Mouse (Mus musculus) CD8-positive naive resting alpha-beta T cell, adult 57 days (primary cell): ENCODE measurements around the gene Slc44a2. TPM values are rescaled to one million over a fixed set of nuclear protein-coding genes. Genes with fewer than 3 reads are reported as not detected.

Experiments used
- total RNA-seq: library from RNA; stranded (reverse); gene quantifications from one replicate; pipeline ENCODE4 v1.2.4, GENCODE M21; 2023

Slc44a2 gene
- total RNA-seq: 390 TPM

DNA sequence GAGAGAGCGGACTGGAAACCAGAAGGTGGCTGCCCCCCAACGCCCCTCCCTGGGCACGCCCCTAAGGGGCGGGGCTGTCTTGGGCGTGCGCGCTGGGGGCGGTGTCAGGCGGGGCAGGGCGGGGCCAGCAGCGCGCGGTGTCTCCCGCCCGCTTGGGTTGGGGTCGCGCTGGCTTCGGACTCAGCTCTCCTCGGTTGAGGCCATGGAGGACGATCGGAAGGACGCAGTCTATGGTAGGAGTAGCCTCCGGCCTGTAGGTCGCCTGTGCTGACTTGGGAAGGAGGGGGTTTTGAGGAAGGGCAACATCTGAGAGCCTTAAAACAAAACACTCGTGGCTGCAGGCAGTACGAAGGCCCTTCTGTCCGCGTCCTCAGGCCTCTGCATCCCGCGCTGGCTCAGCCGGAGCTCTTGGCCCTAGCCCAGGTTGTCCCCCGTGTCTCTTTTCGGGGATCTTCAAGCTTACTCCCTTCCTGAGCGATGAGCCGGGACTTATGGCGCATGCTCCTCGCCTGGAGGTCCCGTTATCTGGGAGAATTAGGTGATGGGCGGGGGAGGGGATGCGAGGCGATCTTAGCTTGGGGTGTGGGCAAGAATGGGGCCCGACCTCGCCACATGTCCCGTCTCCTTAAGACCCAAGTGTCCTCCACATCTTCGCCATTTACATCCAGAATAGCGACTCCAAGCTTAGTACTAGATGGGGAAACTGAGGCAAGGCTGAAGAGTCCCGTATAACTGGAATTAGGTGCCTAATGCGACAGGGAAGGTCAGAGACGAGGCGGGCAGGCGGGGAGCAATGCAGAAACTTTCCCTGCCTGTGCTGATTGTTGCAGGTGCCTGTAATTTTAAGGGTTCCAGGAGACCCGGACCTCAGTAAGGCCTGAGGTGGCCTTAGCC lies at the start of gene Slc44a2:
Gene Slc44a2, plus strand, starts transcription at position 80 of the 894 bp plus-strand sequence.

GRCm38 (mm10) chr9:21287571-21288402 lies 32.7 kb upstream of the Slc44a2 start, which contains the start of gene Kri1:
TSS of gene Kri1 (minus strand) at chr9:21287969.

GRCm38 (mm10) chr9:21291022-21291787 lies 29.3 kb upstream of the Slc44a2 start, which contains the start of gene Cdkn2d:
TSS of gene Cdkn2d (minus strand) at chr9:21291407.

GRCm38 (mm10) chr9:21312134-21312533 lies 8.4 kb upstream of the Slc44a2 start, which contains the start of gene Ap1m2:
TSS of gene Ap1m2 (minus strand) at chr9:21312337.

DNA sequence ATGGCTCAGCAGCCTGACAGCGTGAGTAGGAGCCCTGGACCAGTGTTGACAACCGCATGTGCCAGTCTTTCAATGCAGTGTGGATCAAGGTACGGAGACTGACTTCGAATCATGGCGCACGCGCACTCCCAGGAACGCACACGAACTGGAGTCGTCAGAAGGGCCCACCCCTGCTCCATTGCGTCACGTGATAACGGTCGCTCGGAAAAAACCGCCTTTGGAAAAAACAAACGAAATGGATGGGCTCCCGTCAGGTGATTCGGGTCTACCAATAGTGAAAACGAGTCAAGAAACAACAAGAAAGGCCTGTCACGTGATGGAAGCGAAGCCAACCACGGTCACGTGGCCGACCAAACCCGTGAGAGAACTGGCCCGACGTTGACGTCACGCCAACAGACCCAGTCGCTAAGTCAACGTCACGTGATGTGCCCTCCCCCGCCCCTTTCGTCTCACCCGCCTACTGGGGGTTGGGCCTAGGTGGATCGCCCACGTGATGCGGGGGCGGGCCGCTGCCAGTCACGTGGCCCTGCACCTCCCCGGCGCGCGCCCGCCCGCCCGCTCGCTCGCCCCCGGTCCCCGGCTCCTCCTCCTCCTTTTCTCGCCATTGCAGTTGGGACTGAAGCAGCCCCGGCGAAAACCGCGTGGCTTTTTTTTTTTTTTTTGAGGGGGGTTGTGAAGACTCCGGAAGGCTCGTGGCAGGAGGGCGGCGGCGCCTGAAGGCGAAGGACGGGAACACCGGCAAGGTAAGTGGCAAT lies 47.0 kb downstream of the Slc44a2 start, which contains the start of gene Ilf3:
Gene Ilf3, plus strand, starts transcription at position 515 of the 755 bp plus-strand sequence.

Other genes starting within 250 kb of the Slc44a2 start
- 1.7 TPM for gene Gm49373, start 247.6 kb upstream of the Slc44a2 start, total RNA-seq
- 25.2 TPM for gene Fdx1l, start 247.1 kb upstream of the Slc44a2 start, total RNA-seq
- gene Gm38431, start 228.7 kb upstream of the Slc44a2 start, total RNA-seq: 12.2 TPM
- 107 TPM for gene Raver1, start 228.7 kb upstream of the Slc44a2 start, total RNA-seq
- 48.3 TPM for gene Tyk2, start 189.5 kb upstream of the Slc44a2 start, total RNA-seq
- gene Cdc37, start 170.7 kb upstream of the Slc44a2 start, total RNA-seq: 131 TPM
- 0.92 TPM for gene Pde4a, start 155.0 kb upstream of the Slc44a2 start, total RNA-seq
- gene Keap1, start 81.3 kb upstream of the Slc44a2 start, total RNA-seq: 37.0 TPM
- gene S1pr5, start 72.3 kb upstream of the Slc44a2 start, total RNA-seq: not detected
- gene Atg4d, start 55.4 kb upstream of the Slc44a2 start, total RNA-seq: 56.6 TPM
- gene Kri1, start 32.7 kb upstream of the Slc44a2 start, total RNA-seq: 126 TPM
- 54.8 TPM for gene Cdkn2d, start 29.3 kb upstream of the Slc44a2 start, total RNA-seq
- gene Ap1m2, start 8.4 kb upstream of the Slc44a2 start, total RNA-seq: 4.0 TPM
- 101 TPM for gene Ilf3, start 47.2 kb downstream of the Slc44a2 start, total RNA-seq
- gene Qtrt1, start 91.1 kb downstream of the Slc44a2 start, total RNA-seq: 79.3 TPM
- 352 TPM for gene Dnm2, start 104.2 kb downstream of the Slc44a2 start, total RNA-seq
- 3.1 TPM for gene Tmed1, start 189.6 kb downstream of the Slc44a2 start, total RNA-seq
- gene AB124611, start 205.5 kb downstream of the Slc44a2 start, total RNA-seq: 98.0 TPM
- 73.5 TPM for gene Carm1, start 226.2 kb downstream of the Slc44a2 start, total RNA-seq